Mouse (Mus musculus): ENCODE results near the gene Olfr1076.
"Not testable (repeated sequence)": the region's sequence is repeated elsewhere in the genome, so short reads cannot be mapped to it uniquely, and the experiment has no call there.

Olfr1076 gene

GRCm38 (mm10) chr2:86508161-86508560 lies at the start of gene Olfr1076:
Olfr1076 (plus strand) TSS chr2:86508461.
- no peak for DNase-seq

DNA sequence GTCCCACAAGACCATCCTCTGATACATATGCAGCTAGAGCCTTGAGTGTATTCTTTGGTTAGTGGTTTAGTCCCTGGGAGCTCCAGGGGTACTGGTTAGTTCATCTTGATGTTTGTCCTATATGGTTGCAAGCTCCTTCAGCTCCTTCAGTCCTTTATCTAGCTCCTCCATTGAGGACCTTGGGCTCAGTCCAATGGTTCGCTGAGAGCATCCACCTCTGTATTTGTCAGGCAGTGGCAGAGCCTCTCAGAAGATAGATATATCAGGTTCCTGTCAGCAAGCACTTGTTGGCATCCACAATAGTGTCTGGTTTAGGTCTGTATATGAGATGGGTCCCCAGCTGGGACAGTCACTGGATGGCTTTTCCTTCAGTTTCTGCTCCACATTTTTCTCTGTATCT lies 47.8 kb upstream of the Olfr1076 start:
- DNase-seq = no peak

GRCm38 (mm10) chr2:86464442-86465109 lies 43.7 kb upstream of the Olfr1076 start:
- peak; percentile 9 for DNase-seq

DNA sequence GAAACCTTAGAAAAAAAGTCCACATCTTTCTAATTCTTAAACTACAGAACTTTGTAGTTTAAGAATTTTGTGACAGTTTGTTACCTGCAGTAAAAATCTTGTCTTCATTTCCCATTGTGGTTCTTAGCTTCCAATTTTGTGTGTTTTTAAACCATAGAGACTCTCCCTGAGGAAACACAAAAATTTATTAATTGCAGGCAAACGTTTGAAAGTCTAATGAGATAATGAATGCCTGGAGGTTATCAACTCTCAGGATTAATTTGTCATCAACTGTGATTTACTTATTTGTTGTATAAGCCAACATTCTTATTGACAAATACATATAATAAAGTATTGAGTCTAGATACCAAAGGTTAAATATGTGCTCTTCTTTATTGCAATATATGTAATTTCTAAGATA lies 21.0 kb upstream of the Olfr1076 start, which contains the start of gene Olfr228:
Olfr228 (minus strand) TSS at position 101 of the 400 bp plus-strand sequence.
- DNase-seq = no peak

DNA sequence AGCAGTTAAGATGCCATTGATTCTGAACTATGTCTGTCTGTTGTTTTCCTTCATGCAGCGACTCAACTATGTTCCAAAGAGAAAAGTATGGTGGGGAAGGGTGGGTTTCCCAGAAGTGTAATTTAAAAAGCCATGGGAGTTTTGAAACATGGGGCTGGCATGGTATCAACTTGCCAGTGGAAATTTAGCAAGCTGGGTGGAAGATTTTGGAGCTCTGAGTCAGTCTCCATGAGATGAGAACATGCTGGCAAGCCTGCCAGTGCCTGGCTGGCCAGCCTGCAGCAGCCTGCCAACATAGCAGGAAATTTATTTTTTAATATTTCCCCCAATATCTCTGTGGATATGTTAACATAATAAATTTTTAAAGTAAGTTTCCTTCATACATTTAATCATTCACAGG lies 22.7 kb downstream of the Olfr1076 start:
- DNase-seq = no peak

GRCm38 (mm10) chr2:86542380-86542779 lies 34.1 kb downstream of the Olfr1076 start, which contains the start of gene Olfr1079:
Olfr1079 (minus strand) TSS chr2:86542480.
- no peak for DNase-seq

GRCm38 (mm10) chr2:86558135-86558534 lies 49.9 kb downstream of the Olfr1076 start, which contains the start of gene Olfr1080:
Olfr1080 (minus strand) TSS chr2:86558235.
- not testable (repeated sequence) for DNase-seq

Measured in cerebellum, adult 11 months (tissue).